Mouse (Mus musculus) brain, embryonic 14.5 days (tissue): ENCODE data around the gene Apbb1.

ENCODE experiments used
- CTCF ChIP-seq: fragments of 200-500 bp; IDR thresholded peaks from 2 replicates; pipeline ENCODE4 v1.5.1; 2012; ENCODE audit warnings: inconsistent platforms, mild to moderate bottlenecking, moderate library complexity, borderline replicate concordance; ENCODE audit not compliant: insufficient read depth, insufficient read length; ENCODE audit errors: extremely low read depth
- POLR2A ChIP-seq: fragments of 200-500 bp; IDR thresholded peaks from 2 replicates; pipeline ENCODE4 v1.6.1; 2012; ENCODE audit warnings: mild to moderate bottlenecking, inconsistent platforms, borderline replicate concordance; ENCODE audit not compliant: poor library complexity, insufficient read depth, insufficient read length, severe bottlenecking; ENCODE audit errors: extremely low read depth

DNA sequence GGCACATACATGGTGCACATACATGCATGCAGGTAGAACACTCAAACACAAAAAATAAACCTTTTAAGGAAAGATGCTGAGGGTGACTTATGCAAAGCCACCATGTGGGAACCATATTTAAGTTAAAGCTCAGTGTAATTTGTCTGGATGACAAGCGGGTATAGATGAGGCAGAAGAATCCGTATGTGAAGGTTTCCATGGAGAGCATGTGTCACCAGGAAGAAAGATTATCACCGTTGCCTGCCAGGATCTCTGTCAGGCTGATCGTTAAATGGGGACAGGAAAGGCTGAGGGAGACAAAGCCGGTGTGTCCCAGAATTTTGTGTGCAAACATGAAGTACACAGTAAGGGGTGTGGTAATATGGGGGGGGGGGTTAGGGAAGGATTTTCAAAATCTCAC is 66.9 kb downstream of the Apbb1 start:
- TF ChIP-seq CTCF = no peak
- no peak for TF ChIP-seq POLR2A
